27 mouse cellular contexts compared by ENCODE assay signal in genomic region chr3:116284735-116285134, GRCm38 (mm10). TPM values are rescaled to one million over a fixed set of nuclear protein-coding genes. Genes with fewer than 3 reads are reported as not detected.
"Had no signal": no experiment of that assay in that cellular context is flagged by ENCODE, and none has a peak within 500 bp of the region (broad histone marks: within the 10 kb centered on the region; RNA-seq: fewer than 3 reads in every experiment).

No protein-coding gene starts in this region.

- H3K27ac ChIP-seq: embryonic facial prominence, embryonic 13.5 days; embryonic facial prominence, embryonic 15.5 days; forebrain, embryonic 10.5 days; forebrain, embryonic 12.5 days; forebrain, embryonic 13.5 days; forebrain, embryonic 15.5 days; gastrocnemius, adult 2 months; heart, adult 2 months had no signal

- H3K9ac ChIP-seq: embryonic facial prominence, embryonic 13.5 days; embryonic facial prominence, embryonic 15.5 days; forebrain, embryonic 12.5 days; forebrain, embryonic 13.5 days; forebrain, embryonic 15.5 days; forebrain, postnatal 0 days had no signal

- H3K4me3 ChIP-seq: embryonic facial prominence, embryonic 13.5 days; embryonic facial prominence, embryonic 15.5 days; erythroblast, embryonic 14.5 days; forebrain, embryonic 10.5 days; forebrain, embryonic 12.5 days; forebrain, embryonic 13.5 days; forebrain, embryonic 15.5 days; gastrocnemius, adult 2 months; heart, adult 2 months had no signal

- H3K36me3 ChIP-seq: forebrain, embryonic 15.5 days had no signal

- H3K27me3 ChIP-seq: embryonic facial prominence, embryonic 13.5 days; embryonic facial prominence, embryonic 15.5 days; forebrain, embryonic 12.5 days; forebrain, embryonic 13.5 days; forebrain, embryonic 15.5 days had no signal

- H3K4me2 ChIP-seq: embryonic facial prominence, embryonic 13.5 days; embryonic facial prominence, embryonic 15.5 days; forebrain, embryonic 12.5 days; forebrain, embryonic 13.5 days; forebrain, embryonic 15.5 days had no signal

- H3K9me3 ChIP-seq: embryonic facial prominence, embryonic 13.5 days; embryonic facial prominence, embryonic 15.5 days; forebrain, embryonic 10.5 days; forebrain, embryonic 12.5 days; forebrain, embryonic 13.5 days; forebrain, embryonic 15.5 days had no signal

- DNase-seq: cerebellum, adult 18-20 months; cerebellum, adult 2 months; cerebellum, adult 8-10 months; cerebellum, adult 9-10 months; cerebellum, adult 9-11 months; cerebellum, postnatal 10 days; cerebellum, postnatal 14 days; cerebellum, postnatal 25 days; cerebellum, postnatal 36 days; embryo, embryonic 11 days; forebrain, postnatal 0 days; gastrocnemius, adult 2 months; gastrocnemius, postnatal 10 days; gastrocnemius, postnatal 14 days; gastrocnemius, postnatal 25 days; gastrocnemius, postnatal 36 days; heart, adult 18-20 months; heart, adult 2 months had no signal

- ATAC-seq: forebrain, embryonic 13.5 days; forebrain, embryonic 14.5 days; forebrain, embryonic 15.5 days; forebrain, embryonic 16.5 days; forebrain, postnatal 0 days had no signal

- H3K4me1 ChIP-seq: embryonic facial prominence, embryonic 13.5 days; embryonic facial prominence, embryonic 15.5 days; forebrain, embryonic 15.5 days had no signal

RNA-seq across cellular contexts. Expression of gene Gpr88, which starts 31.4 kb away (rescaled TPM):
- polyA plus RNA-seq: erythroblast, embryonic 14.5 days; forebrain, embryonic 10.5 days had no signal
